Mouse (Mus musculus) intestine, postnatal 0 days (tissue): ENCODE measurements at regions not wholly inside any gene's neighbourhood (a gene's known extent, or its start where the extent isn't known, plus 50 kb on each side); places are given as distances from the start of the nearest gene placed in this dataset.

Experiments used
- ATAC-seq: fragments of 200-750 bp; cut with Nextera tagmentation; 2 replicates; pipeline ENCODE4 v1.8.0; 2017; ENCODE audit warnings: mild to moderate bottlenecking, moderate TSS enrichment, moderate library complexity
- H3K27ac ChIP-seq: fragments of 300-500 bp; sonication (generic); 2 replicates; pipeline ENCODE4 v1.5.1; 2014; ENCODE audit warnings: mild to moderate bottlenecking, low read depth, low read length, moderate library complexity
- H3K27me3 ChIP-seq: fragments of 300-500 bp; sonication (generic); replicated peaks from 2 replicates; pipeline ENCODE4 v1.6.1; 2014; ENCODE audit warnings: low read length, mixed read lengths; ENCODE audit not compliant: control insufficient read depth, insufficient read depth
- H3K36me3 ChIP-seq: fragments of 300-500 bp; sonication (generic); 2 replicates; pipeline ENCODE4 v1.6.1; 2014; ENCODE audit warnings: mild to moderate bottlenecking, moderate library complexity; ENCODE audit not compliant: control insufficient read depth, insufficient read depth
- H3K4me1 ChIP-seq: fragments of 300-500 bp; sonication (generic); replicated peaks from 2 replicates; pipeline ENCODE4 v1.6.1; 2014; ENCODE audit warnings: antibody characterized with exemption, low read length, mixed read lengths; ENCODE audit not compliant: control insufficient read depth, insufficient read depth
- H3K4me2 ChIP-seq: fragments of 300-500 bp; sonication (generic); replicated peaks from 2 replicates; pipeline ENCODE4 v1.6.1; 2014; ENCODE audit warnings: low read depth, mild to moderate bottlenecking, moderate library complexity
- H3K4me3 ChIP-seq: fragments of 300-500 bp; sonication (generic); 2 replicates; pipeline ENCODE4 v1.5.1; 2014; ENCODE audit warnings: low read depth, low read length
- H3K9ac ChIP-seq: fragments of 300-500 bp; sonication (generic); 2 replicates; pipeline ENCODE4 v1.6.1; 2014; ENCODE audit warnings: mild to moderate bottlenecking, low read depth, low read length
- H3K9me3 ChIP-seq: fragments of 300-500 bp; sonication (generic); 2 replicates; pipeline ENCODE4 v1.6.1; 2016; ENCODE audit warnings: mixed run types; ENCODE audit not compliant: control insufficient read depth
- CTCF ChIP-seq: sonication (generic); IDR thresholded peaks from 2 replicates; pipeline ENCODE4 v1.5.1; 2016; ENCODE audit warnings: low read depth, mild to moderate bottlenecking, control low read depth, antibody characterized with exemption, moderate library complexity
- WGBS: fragments of 180-500 bp; shearing (Covaris S2); extraction: QIAGEN DNeasy Blood & Tissue Kit; methylation state at CpG from one replicate; pipeline ENCODE4 v1.1.7; 2014; 5-methylcytosine and 5-hydroxymethylcytosine counted together

- H3K27ac ChIP-seq = no peak overlapping the region
- H3K4me1 ChIP-seq = no peaks in the 10 kb centered on the region
- no peak for ATAC-seq
- no peak for TF ChIP-seq CTCF
- H3K9me3 ChIP-seq = no peaks in the 10 kb centered on the region
- H3K36me3 ChIP-seq = no peaks in the 10 kb centered on the region
- H3K9ac ChIP-seq = no peak overlapping the region
- no peak overlapping the region for H3K4me2 ChIP-seq
- 74% methylated on average over 10 of the region's 10 CpGs for WGBS
- no peaks in the 10 kb centered on the region for H3K27me3 ChIP-seq
- no peak overlapping the region for H3K4me3 ChIP-seq
These were observed 124.7 kb downstream of the Rpl14 start for GRCm38 (mm10) chr9:120695966-120696365.

GRCm38 (mm10) chr9:120697749-120698148, 126.5 kb downstream of the Rpl14 start:
- TF ChIP-seq CTCF = no peak
- Histone ChIP-seq H3K4me1 (no peaks in the 10 kb centered on the region), H3K9ac (no peak overlapping the region), H3K4me2 (no peak overlapping the region), H3K27me3 (no peaks in the 10 kb centered on the region), H3K36me3 (no peaks in the 10 kb centered on the region), H3K9me3 (no peaks in the 10 kb centered on the region), H3K4me3 (no peak overlapping the region), H3K27ac (no peak overlapping the region)
- WGBS = 91% methylated on average over 7 of the region's 7 CpGs
- no peak for ATAC-seq

GRCm38 (mm10) chr9:120699781-120700180, 128.5 kb downstream of the Rpl14 start:
- H3K4me1 ChIP-seq = no peaks in the 10 kb centered on the region
- H3K4me2 ChIP-seq = no peak overlapping the region
- no peak overlapping the region for H3K9ac ChIP-seq
- no peaks in the 10 kb centered on the region for H3K36me3 ChIP-seq
- no peak overlapping the region for H3K27ac ChIP-seq
- no peak for ATAC-seq
- H3K27me3 ChIP-seq = no peaks in the 10 kb centered on the region
- TF ChIP-seq CTCF = no peak
- no peaks in the 10 kb centered on the region for H3K9me3 ChIP-seq
- H3K4me3 ChIP-seq = no peak overlapping the region
- WGBS = 82% methylated on average over 5 of the region's 5 CpGs

GRCm38 (mm10) chr9:120702836-120703235, 131.6 kb downstream of the Rpl14 start:
- ATAC-seq = no peak
- H3K27ac ChIP-seq = no peak overlapping the region
- no peak overlapping the region for H3K9ac ChIP-seq
- no peak for TF ChIP-seq CTCF
- no peaks in the 10 kb centered on the region for H3K36me3 ChIP-seq
- no peak overlapping the region for H3K4me2 ChIP-seq
- no peak overlapping the region for H3K4me3 ChIP-seq
- H3K4me1 ChIP-seq = no peaks in the 10 kb centered on the region
- 69% methylated on average over 7 of the region's 7 CpGs for WGBS
- no peaks in the 10 kb centered on the region for H3K9me3 ChIP-seq
- H3K27me3 ChIP-seq = no peaks in the 10 kb centered on the region

- H3K27ac ChIP-seq = no peak overlapping the region
- H3K9ac ChIP-seq = no peak overlapping the region
- H3K9me3 ChIP-seq = no peaks in the 10 kb centered on the region
- no peak overlapping the region for H3K4me3 ChIP-seq
- ATAC-seq = no peak
- 64% methylated on average over 10 of the region's 10 CpGs for WGBS
- H3K36me3 ChIP-seq = no peaks in the 10 kb centered on the region
- H3K4me2 ChIP-seq = no peak overlapping the region
- H3K27me3 ChIP-seq = no peaks in the 10 kb centered on the region
- TF ChIP-seq CTCF = no peak
- H3K4me1 ChIP-seq = no peaks in the 10 kb centered on the region
These were observed 132.2 kb downstream of the Rpl14 start for GRCm38 (mm10) chr9:120703291-120703930.

- 67% methylated on average over 9 of the region's 9 CpGs for WGBS
These were observed 135.4 kb downstream of the Rpl14 start for GRCm38 (mm10) chr9:120706562-120707198.

More at GRCm38 (mm10) chr9:120706562-120707198, 135.4 kb downstream of the Rpl14 start:
- Histone ChIP-seq H3K27me3 (no peaks in the 10 kb centered on the region), H3K4me3 (no peak overlapping the region), H3K27ac (no peak overlapping the region), H3K36me3 (no peaks in the 10 kb centered on the region), H3K9me3 (peaks cover 4% of the 10 kb centered on the region; the same call in 1 of the 2 replicates), H3K4me1 (no peaks in the 10 kb centered on the region), H3K9ac (no peak overlapping the region), H3K4me2 (no peak overlapping the region)
- no peak for ATAC-seq
- no peak for TF ChIP-seq CTCF
